Mouse (Mus musculus) bone marrow, adult 2 months (tissue): ENCODE measurements at regions not wholly inside any gene's neighbourhood (a gene's known extent, or its start where the extent isn't known, plus 50 kb on each side); places are given as distances from the start of the nearest gene placed in this dataset.

Experiments
- H3K27ac ChIP-seq: fragments of 200-500 bp; 2 replicates; pipeline ENCODE4 v1.5.1; 2012; ENCODE audit warnings: low read depth, mild to moderate bottlenecking, control low read depth, inconsistent platforms, low read length; ENCODE audit not compliant: control insufficient read depth, poor library complexity, insufficient read depth
- H3K4me1 ChIP-seq: fragments of 200-500 bp; 2 replicates; pipeline ENCODE4 v1.6.1; 2011; ENCODE audit warnings: low read length; ENCODE audit not compliant: control insufficient read depth, insufficient read depth
- H3K4me3 ChIP-seq: fragments of 200-500 bp; replicated peaks from 2 replicates; pipeline ENCODE3; 2011; ENCODE audit warnings: mild to moderate bottlenecking, low read depth, low read length, control low read depth; ENCODE audit not compliant: control insufficient read depth
- CTCF ChIP-seq: fragments of 200-500 bp; IDR thresholded peaks from 2 replicates; pipeline ENCODE4 v1.5.1; 2011; ENCODE audit warnings: low read length, control low read depth; ENCODE audit not compliant: control insufficient read depth, insufficient read depth
- POLR2A ChIP-seq: fragments of 200-500 bp; IDR thresholded peaks from 2 replicates; pipeline ENCODE4 v1.6.1; 2011; ENCODE audit warnings: low read depth, mild to moderate bottlenecking, control low read depth, low read length, borderline replicate concordance; ENCODE audit not compliant: control insufficient read depth
- WGBS: fragments of 180-500 bp; shearing (Covaris S2); methylation state at CpG from one replicate; pipeline ENCODE4 v1.1.7; 2018; 5-methylcytosine and 5-hydroxymethylcytosine counted together

GRCm38 (mm10) chr15:33935013-33935664 lies 422.5 kb downstream of the 9430069I07Rik start:
- Histone ChIP-seq H3K27ac (no peak overlapping the region), H3K4me3 (no peak overlapping the region), H3K4me1 (no peaks in the 10 kb centered on the region)
- TF ChIP-seq POLR2A (no peak), CTCF (no peak)
- WGBS: 77% methylated on average over 4 of the region's 4 CpGs

- Histone ChIP-seq H3K27ac (no peak overlapping the region), H3K4me3 (no peak overlapping the region), H3K4me1 (no peaks in the 10 kb centered on the region)
- TF ChIP-seq CTCF: no peak
- TF ChIP-seq POLR2A: no peak
- WGBS: 66% methylated on average over 2 of the region's 2 CpGs
These were observed 431.2 kb downstream of the 9430069I07Rik start for GRCm38 (mm10) chr15:33926446-33926845.

GRCm38 (mm10) chr15:33924094-33924890 lies 433.4 kb downstream of the 9430069I07Rik start:
- no peak overlapping the region for H3K4me3 ChIP-seq
- H3K4me1 ChIP-seq: no peaks in the 10 kb centered on the region
- no peak overlapping the region for H3K27ac ChIP-seq
- TF ChIP-seq CTCF (no peak), POLR2A (no peak)
- 48% methylated on average over 5 of the region's 5 CpGs for whole genome bisulfite sequencing

GRCm38 (mm10) chr15:33914891-33915290 lies 442.8 kb downstream of the 9430069I07Rik start:
- H3K27ac ChIP-seq: no peak overlapping the region
- WGBS: 53% methylated on average over 1 of the region's 1 CpGs
- no peak overlapping the region for H3K4me3 ChIP-seq
- TF ChIP-seq CTCF: no peak
- no peaks in the 10 kb centered on the region for H3K4me1 ChIP-seq

- no peak overlapping the region for H3K27ac ChIP-seq
- TF ChIP-seq POLR2A: no peak
- no peak for TF ChIP-seq CTCF
These were observed 450.8 kb downstream of the 9430069I07Rik start for GRCm38 (mm10) chr15:33906727-33907479.

GRCm38 (mm10) chr15:33896076-33896475 lies 461.6 kb downstream of the 9430069I07Rik start:
- no peak for TF ChIP-seq CTCF
- TF ChIP-seq POLR2A: no peak
- H3K4me1 ChIP-seq: no peaks in the 10 kb centered on the region
- H3K4me3 ChIP-seq: no peak overlapping the region
- 88% methylated on average over 2 of the region's 2 CpGs for WGBS
- H3K27ac ChIP-seq: no peak overlapping the region

More at GRCm38 (mm10) chr15:33906727-33907479, 450.8 kb downstream of the 9430069I07Rik start:
- Histone ChIP-seq H3K4me3 (no peak overlapping the region), H3K4me1 (no peaks in the 10 kb centered on the region)
- WGBS: 59% methylated on average over 5 of the region's 5 CpGs

GRCm38 (mm10) chr15:33890606-33891005 lies 467.1 kb downstream of the 9430069I07Rik start:
- WGBS: 81% methylated on average over 4 of the region's 4 CpGs
- Histone ChIP-seq H3K27ac (no peak overlapping the region), H3K4me3 (no peak overlapping the region), H3K4me1 (no peaks in the 10 kb centered on the region)
- no peak for TF ChIP-seq POLR2A
- TF ChIP-seq CTCF: no peak

GRCm38 (mm10) chr15:33888865-33889368 lies 468.8 kb downstream of the 9430069I07Rik start:
- TF ChIP-seq POLR2A (no peak), CTCF (no peak)
- H3K27ac ChIP-seq: no peak overlapping the region
- 47% methylated on average over 1 of the region's 1 CpGs for WGBS

More at GRCm38 (mm10) chr15:33888865-33889368, 468.8 kb downstream of the 9430069I07Rik start:
- Histone ChIP-seq H3K4me1 (no peaks in the 10 kb centered on the region), H3K4me3 (no peak overlapping the region)
